Mouse (Mus musculus): ENCODE measurements around the gene Nbas. TPM values are rescaled to one million over a fixed set of nuclear protein-coding genes. Genes with fewer than 3 reads are reported as not detected.

Nbas gene
- polyA plus RNA-seq, 1 experiment from 2014 or later = 17.0 TPM

GRCm38 (mm10) chr12:13444653-13445431 is 175.9 kb downstream of the Nbas start:
- no peaks in the 10 kb centered on the region for H3K4me1 ChIP-seq (ENCODE audit: control insufficient read depth, insufficient read depth, low read length)
- no peaks in the 10 kb centered on the region for H3K36me3 ChIP-seq (ENCODE audit: control insufficient read depth, insufficient read depth, low read length)
- no peak overlapping the region for H3K4me2 ChIP-seq (ENCODE audit: low read length)
- no peaks in the 10 kb centered on the region for H3K9me3 ChIP-seq (replicated peaks; ENCODE audit: control insufficient read depth, low read length, poor library complexity, severe bottlenecking)
- H3K27me3 ChIP-seq (ENCODE audit: control insufficient read depth, insufficient read depth, low read depth, low read length) = no peaks in the 10 kb centered on the region
- no peak overlapping the region for H3K27ac ChIP-seq (ENCODE audit: low read length)
- 89% methylated on average over 4 of the region's 4 CpGs for WGBS
- ATAC-seq = no peak
- no peak overlapping the region for H3K4me3 ChIP-seq (ENCODE audit: low read depth, low read length)
- H3K9ac ChIP-seq (ENCODE audit: low read depth, low read length) = no peak overlapping the region

GRCm38 (mm10) chr12:13445486-13446065 is 176.6 kb downstream of the Nbas start:
- no peak overlapping the region for H3K4me3 ChIP-seq (ENCODE audit: low read depth, low read length)
- no peak for ATAC-seq
- H3K9me3 ChIP-seq (replicated peaks; ENCODE audit: control insufficient read depth, low read length, poor library complexity, severe bottlenecking) = no peaks in the 10 kb centered on the region
- H3K27ac ChIP-seq (ENCODE audit: low read length) = no peak overlapping the region
- 100% methylated on average over 2 of the region's 2 CpGs for WGBS
- no peaks in the 10 kb centered on the region for H3K27me3 ChIP-seq (ENCODE audit: control insufficient read depth, insufficient read depth, low read depth, low read length)
- no peak overlapping the region for H3K9ac ChIP-seq (ENCODE audit: low read depth, low read length)
- H3K4me2 ChIP-seq (ENCODE audit: low read length) = no peak overlapping the region
- no peaks in the 10 kb centered on the region for H3K36me3 ChIP-seq (ENCODE audit: control insufficient read depth, insufficient read depth, low read length)
- H3K4me1 ChIP-seq (ENCODE audit: control insufficient read depth, insufficient read depth, low read length) = no peaks in the 10 kb centered on the region

DNA sequence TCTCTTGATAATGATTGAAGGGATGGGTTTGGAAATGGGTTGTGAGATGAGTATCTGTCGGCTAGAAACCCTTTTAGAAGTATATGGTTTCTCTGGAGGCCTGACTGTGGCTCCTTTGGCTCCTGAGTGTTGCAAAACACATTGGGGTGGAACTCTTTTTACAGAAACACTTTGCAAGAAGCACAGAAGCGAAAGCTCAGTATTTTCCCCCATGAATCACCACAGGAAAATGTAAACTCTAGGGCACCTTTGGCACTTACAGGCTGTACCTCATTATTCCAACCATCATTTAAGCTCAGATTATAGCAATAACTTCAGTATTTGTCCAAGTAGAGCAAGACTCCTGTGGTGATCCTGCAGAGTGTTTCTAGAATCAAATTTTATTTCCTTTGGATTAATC is 180.0 kb downstream of the Nbas start:
- Histone ChIP-seq H3K9ac (ENCODE audit: low read depth, low read length) (no peak overlapping the region), H3K27ac (ENCODE audit: low read length) (no peak overlapping the region), H3K4me1 (ENCODE audit: control insufficient read depth, insufficient read depth, low read length) (no peaks in the 10 kb centered on the region), H3K9me3 (replicated peaks; ENCODE audit: control insufficient read depth, low read length, poor library complexity, severe bottlenecking) (no peaks in the 10 kb centered on the region), H3K27me3 (ENCODE audit: control insufficient read depth, insufficient read depth, low read depth, low read length) (no peaks in the 10 kb centered on the region), H3K4me2 (ENCODE audit: low read length) (no peak overlapping the region), H3K36me3 (ENCODE audit: control insufficient read depth, insufficient read depth, low read length) (no peaks in the 10 kb centered on the region), H3K4me3 (ENCODE audit: low read depth, low read length) (no peak overlapping the region)
- WGBS = 91% methylated on average over 2 of the region's 2 CpGs
- no peak for ATAC-seq

GRCm38 (mm10) chr12:13452050-13452449 is 183.1 kb downstream of the Nbas start:
- 85% methylated on average over 2 of the region's 2 CpGs for WGBS
- H3K9ac ChIP-seq (ENCODE audit: low read depth, low read length) = no peak overlapping the region
- ATAC-seq = no peak
- H3K4me2 ChIP-seq (ENCODE audit: low read length) = no peak overlapping the region
- H3K4me3 ChIP-seq (ENCODE audit: low read depth, low read length) = no peak overlapping the region
- H3K4me1 ChIP-seq (ENCODE audit: control insufficient read depth, insufficient read depth, low read length) = no peaks in the 10 kb centered on the region
- H3K27me3 ChIP-seq (ENCODE audit: control insufficient read depth, insufficient read depth, low read depth, low read length) = no peaks in the 10 kb centered on the region
- no peak overlapping the region for H3K27ac ChIP-seq (ENCODE audit: low read length)
- no peaks in the 10 kb centered on the region for H3K9me3 ChIP-seq (replicated peaks; ENCODE audit: control insufficient read depth, low read length, poor library complexity, severe bottlenecking)
- H3K36me3 ChIP-seq (ENCODE audit: control insufficient read depth, insufficient read depth, low read length) = 0 out of 2 replicates have a peak, but pooled peaks cover 2% of the 10 kb centered on the region

GRCm38 (mm10) chr12:13460223-13460853 is 191.4 kb downstream of the Nbas start:
- Histone ChIP-seq H3K9ac (ENCODE audit: low read depth, low read length) (no peak overlapping the region), H3K27me3 (ENCODE audit: control insufficient read depth, insufficient read depth, low read depth, low read length) (no peaks in the 10 kb centered on the region), H3K4me3 (ENCODE audit: low read depth, low read length) (no peak overlapping the region), H3K36me3 (ENCODE audit: control insufficient read depth, insufficient read depth, low read length) (peaks cover 4% of the 10 kb centered on the region), H3K4me1 (ENCODE audit: control insufficient read depth, insufficient read depth, low read length) (no peaks in the 10 kb centered on the region; the same call in 1 of the 2 replicates), H3K9me3 (replicated peaks; ENCODE audit: control insufficient read depth, low read length, poor library complexity, severe bottlenecking) (no peaks in the 10 kb centered on the region), H3K27ac (ENCODE audit: low read length) (no peak overlapping the region), H3K4me2 (ENCODE audit: low read length) (no peak overlapping the region)
- no peak for ATAC-seq
- WGBS = 92% methylated on average over 6 of the region's 6 CpGs

DNA sequence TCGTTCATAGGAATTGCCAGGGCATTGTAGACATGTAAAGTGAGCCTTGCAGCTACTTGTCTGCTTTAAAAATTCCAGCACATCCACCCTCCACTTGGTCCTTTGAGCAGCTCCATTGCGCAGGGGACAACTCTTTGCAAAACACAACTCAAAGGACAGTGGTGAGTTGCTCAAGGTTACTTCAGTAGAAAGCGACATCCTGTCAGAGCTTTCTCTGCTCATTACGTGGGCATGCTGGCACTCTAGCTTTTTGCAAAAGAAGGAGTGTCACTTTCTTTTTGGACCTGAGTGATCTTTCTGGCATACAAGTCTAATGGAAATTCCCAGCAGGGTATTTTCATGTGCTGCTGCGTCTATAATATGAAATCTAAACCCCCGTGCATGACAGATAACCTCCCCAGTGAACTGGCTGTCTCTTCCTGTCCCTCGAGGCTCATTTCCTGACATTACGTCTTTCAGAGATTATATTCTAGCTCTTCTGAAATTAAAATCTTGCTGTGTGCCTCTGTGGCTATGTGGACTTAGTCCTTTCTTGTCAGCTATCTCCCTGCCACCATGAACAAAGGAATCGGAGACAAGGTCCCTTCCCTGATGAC is 192.7 kb downstream of the Nbas start:
- no peak overlapping the region for H3K9ac ChIP-seq (ENCODE audit: low read depth, low read length)
- H3K27ac ChIP-seq (ENCODE audit: low read length) = no peak overlapping the region
- H3K4me2 ChIP-seq (ENCODE audit: low read length) = no peak overlapping the region
- peak; percentile 72 for ATAC-seq
- WGBS = 50% methylated on average over 9 of the region's 9 CpGs
- no peaks in the 10 kb centered on the region for H3K9me3 ChIP-seq (replicated peaks; ENCODE audit: control insufficient read depth, low read length, poor library complexity, severe bottlenecking)
- H3K36me3 ChIP-seq (ENCODE audit: control insufficient read depth, insufficient read depth, low read length) = peaks cover 3% of the 10 kb centered on the region
- H3K4me3 ChIP-seq (ENCODE audit: low read depth, low read length) = no peak overlapping the region
- no peaks in the 10 kb centered on the region; the same call in 1 of the 2 replicates for H3K4me1 ChIP-seq (ENCODE audit: control insufficient read depth, insufficient read depth, low read length)
- no peaks in the 10 kb centered on the region for H3K27me3 ChIP-seq (ENCODE audit: control insufficient read depth, insufficient read depth, low read depth, low read length)

GRCm38 (mm10) chr12:13462397-13462796 is 193.5 kb downstream of the Nbas start:
- 82% methylated on average over 6 of the region's 6 CpGs for WGBS
- peaks cover under 1% of the 10 kb centered on the region for H3K36me3 ChIP-seq (ENCODE audit: control insufficient read depth, insufficient read depth, low read length)
- H3K4me1 ChIP-seq (ENCODE audit: control insufficient read depth, insufficient read depth, low read length) = no peaks in the 10 kb centered on the region; the same call in 1 of the 2 replicates
- H3K27ac ChIP-seq (ENCODE audit: low read length) = no peak overlapping the region
- no peaks in the 10 kb centered on the region for H3K27me3 ChIP-seq (ENCODE audit: control insufficient read depth, insufficient read depth, low read depth, low read length)
- H3K4me3 ChIP-seq (ENCODE audit: low read depth, low read length) = no peak overlapping the region
- peak; percentile 59; the same call in 1 of the 2 replicates for ATAC-seq
- no peak overlapping the region for H3K4me2 ChIP-seq (ENCODE audit: low read length)
- no peaks in the 10 kb centered on the region for H3K9me3 ChIP-seq (replicated peaks; ENCODE audit: control insufficient read depth, low read length, poor library complexity, severe bottlenecking)
- H3K9ac ChIP-seq (ENCODE audit: low read depth, low read length) = no peak overlapping the region

DNA sequence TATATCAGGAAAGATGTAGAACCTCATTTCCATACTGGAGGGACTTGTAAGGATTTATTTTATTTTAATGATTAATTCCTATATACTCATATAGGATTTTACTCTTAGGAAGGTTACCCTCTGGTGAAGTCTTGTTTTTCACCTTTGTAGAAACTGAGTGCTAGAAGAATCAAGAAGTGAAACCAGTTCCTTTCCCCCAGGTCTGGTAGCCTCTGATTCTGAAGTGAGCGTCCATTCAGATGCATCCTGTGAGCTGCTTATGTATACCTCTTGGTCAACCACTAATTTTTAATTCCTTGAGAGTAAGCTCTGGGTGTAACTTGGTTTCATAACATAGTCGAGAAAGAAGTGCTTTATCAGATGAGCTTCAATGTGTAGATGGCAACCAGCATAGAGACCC is 196.6 kb downstream of the Nbas start:
- Histone ChIP-seq H3K9ac (ENCODE audit: low read depth, low read length) (no peak overlapping the region), H3K36me3 (ENCODE audit: control insufficient read depth, insufficient read depth, low read length) (no peaks in the 10 kb centered on the region; the same call in 1 of the 2 replicates), H3K9me3 (replicated peaks; ENCODE audit: control insufficient read depth, low read length, poor library complexity, severe bottlenecking) (no peaks in the 10 kb centered on the region), H3K27me3 (ENCODE audit: control insufficient read depth, insufficient read depth, low read depth, low read length) (no peaks in the 10 kb centered on the region), H3K27ac (ENCODE audit: low read length) (no peak overlapping the region), H3K4me2 (ENCODE audit: low read length) (no peak overlapping the region), H3K4me1 (ENCODE audit: control insufficient read depth, insufficient read depth, low read length) (no peaks in the 10 kb centered on the region; the same call in 1 of the 2 replicates), H3K4me3 (ENCODE audit: low read depth, low read length) (no peak overlapping the region)
- WGBS = 93% methylated on average over 2 of the region's 2 CpGs
- no peak for ATAC-seq

All from midbrain, embryonic 16.5 days (tissue).